Mouse (Mus musculus): ENCODE results near the gene Gpr146.

DNA sequence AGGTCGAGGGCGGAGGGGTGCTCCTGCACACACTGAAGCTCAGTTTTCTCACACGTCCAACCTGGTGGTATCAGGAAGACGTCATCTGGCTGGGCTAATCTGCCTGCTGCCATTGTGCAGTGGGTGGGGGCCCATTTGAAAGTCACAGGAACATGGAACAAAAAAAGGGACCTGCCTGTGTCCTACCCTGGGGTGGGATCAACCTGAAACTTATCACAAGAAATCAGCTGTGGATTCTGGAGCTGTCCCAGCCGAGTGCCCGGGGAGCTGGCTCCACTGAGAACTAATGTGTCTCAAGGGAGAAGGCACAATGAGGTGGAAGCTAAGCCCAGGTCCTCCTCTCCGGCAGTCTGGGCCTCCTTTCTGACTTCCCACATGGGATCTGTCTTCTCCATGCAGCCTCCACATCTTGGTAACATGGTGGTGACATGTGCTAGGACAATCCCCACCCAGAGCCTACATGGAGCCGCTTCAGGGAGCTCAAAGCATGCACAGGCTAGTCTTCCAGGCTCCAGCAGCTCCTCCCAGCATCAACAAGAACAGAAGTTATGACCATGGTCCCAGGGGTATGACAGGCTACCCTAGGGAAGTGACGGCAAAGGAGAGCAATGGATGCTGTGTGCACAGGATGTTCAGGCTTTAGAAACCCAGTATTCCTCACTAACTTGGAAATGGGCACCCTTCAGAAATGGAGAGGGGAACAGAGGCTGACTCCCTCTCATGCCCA is 56.5 kb downstream of the Gpr146 start:
- TF ChIP-seq POLR2A (IDR thresholded peaks at IDR 0.05; ENCODE audit: borderline replicate concordance, low read depth, low read length) (no peak), CTCF (IDR thresholded peaks at IDR 0.05; ENCODE audit: low read depth, low read length) (no peak)

Data from bone marrow macrophage, adult 2 months (primary cell).